Mouse (Mus musculus) left cerebral cortex, adult 8-10 months (tissue): ENCODE data around the gene Gm47283. TPM values are rescaled to one million over a fixed set of nuclear protein-coding genes. Genes with fewer than 3 reads are reported as not detected.
"Not testable (repeated sequence)": the region's sequence is repeated elsewhere in the genome, so short reads cannot be mapped to it uniquely, and the experiment has no call there.

Source experiments
- DNase-seq, 2 experiments: peaks; one replicate each; pipeline ENCODE4 v3.0.0; 2022; ENCODE audit warnings: low spot score in 2 of 2
- total RNA-seq, 4 experiments: library from RNA; stranded (reverse); gene quantifications; 2 replicates each; pipeline ENCODE4 v1.2.4; 2022

The Gm47283 gene
- not detected for total RNA-seq

DNA sequence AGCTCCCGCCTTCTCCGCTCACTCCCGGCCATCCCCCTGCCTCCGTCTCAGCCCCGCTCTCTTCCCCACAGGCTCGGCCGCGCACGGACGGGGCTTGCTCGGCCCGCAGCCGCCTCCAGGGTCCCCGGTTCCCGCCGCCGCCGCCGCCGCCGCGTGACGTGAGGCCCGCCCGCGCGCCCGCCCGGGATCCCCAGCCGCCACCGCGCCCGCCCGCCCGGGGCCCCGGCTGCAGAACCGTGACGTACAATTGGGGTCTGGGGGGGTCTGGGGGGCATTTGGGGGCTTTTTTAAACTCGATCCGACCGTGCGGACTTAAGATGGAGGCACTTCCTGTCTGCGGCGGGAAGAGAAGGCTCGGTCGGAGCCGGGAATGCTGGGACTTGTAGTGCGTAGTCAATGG, at the start of gene Gm47283:
Gene Gm47283 (plus strand): TSS at position 301 of the 400 bp plus-strand sequence.
- not testable (repeated sequence) for DNase-seq

DNA sequence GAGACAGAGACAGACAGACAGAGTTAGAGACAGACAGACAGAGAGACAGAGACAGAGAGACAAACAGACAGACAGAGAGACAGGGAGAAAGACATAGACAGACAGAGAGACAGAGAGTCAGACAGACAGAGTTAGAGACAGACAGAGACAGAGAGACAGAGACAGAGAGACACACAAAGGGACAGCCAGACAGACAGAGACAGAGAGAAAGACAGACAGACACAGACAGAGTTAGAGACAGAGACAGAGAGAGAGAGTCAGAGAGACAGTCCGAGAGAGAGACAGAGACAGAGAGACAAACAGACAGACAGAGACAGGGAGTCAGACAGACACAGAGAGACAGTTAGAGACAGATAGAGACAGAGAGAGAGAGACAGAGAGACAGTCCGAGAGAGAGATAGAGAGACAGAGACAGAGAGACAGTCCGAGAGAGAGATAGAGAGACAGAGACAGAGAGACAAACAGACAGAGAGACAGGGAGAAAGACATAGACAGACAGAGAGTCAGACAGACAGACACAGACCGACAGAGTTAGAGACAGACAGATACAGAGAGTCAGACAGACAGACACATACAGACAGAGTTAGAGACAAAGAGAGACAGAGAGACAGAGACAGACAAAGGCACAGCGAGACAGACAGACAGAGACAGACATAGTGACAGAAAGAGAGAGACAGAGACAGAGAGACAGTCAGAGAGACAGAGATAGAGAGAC, 49.2 kb upstream of the Gm47283 start:
- DNase-seq = not testable (repeated sequence)

DNA sequence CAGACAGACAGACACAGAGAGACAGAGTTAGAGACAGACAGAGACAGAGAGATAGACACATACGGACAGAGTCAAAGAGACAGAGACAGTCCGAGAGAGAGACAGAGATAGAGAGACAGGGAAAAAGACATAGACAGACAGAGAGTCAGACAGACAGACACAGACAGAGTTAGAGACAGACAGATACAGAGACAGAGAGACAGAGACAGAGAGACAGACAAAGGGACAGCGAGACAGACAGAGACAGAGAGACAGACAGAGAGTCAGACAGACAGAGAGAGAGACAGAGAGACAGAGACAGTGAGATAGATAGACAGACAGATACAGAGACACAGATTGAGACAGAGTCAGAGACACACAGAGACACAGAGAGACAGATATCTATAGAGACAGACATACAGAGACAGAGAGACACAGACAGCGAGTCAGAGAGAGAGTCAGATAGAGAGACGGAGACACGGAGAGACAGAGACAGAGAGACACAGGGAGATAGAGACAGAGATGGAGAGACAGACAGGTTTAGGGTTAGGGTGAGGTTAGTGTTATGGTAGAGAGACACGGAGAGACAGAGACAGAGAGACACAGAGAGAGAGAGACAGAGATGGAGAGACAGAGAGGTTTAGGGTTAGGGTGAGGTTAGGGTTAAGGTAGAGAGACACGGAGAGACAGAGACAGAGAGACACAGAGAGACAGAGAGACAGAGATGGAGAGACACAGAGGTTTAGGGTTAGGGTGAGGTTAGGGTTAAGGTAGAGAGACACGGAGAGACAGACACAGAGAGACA, 48.1 kb upstream of the Gm47283 start:
- not testable (repeated sequence) for DNase-seq

DNA sequence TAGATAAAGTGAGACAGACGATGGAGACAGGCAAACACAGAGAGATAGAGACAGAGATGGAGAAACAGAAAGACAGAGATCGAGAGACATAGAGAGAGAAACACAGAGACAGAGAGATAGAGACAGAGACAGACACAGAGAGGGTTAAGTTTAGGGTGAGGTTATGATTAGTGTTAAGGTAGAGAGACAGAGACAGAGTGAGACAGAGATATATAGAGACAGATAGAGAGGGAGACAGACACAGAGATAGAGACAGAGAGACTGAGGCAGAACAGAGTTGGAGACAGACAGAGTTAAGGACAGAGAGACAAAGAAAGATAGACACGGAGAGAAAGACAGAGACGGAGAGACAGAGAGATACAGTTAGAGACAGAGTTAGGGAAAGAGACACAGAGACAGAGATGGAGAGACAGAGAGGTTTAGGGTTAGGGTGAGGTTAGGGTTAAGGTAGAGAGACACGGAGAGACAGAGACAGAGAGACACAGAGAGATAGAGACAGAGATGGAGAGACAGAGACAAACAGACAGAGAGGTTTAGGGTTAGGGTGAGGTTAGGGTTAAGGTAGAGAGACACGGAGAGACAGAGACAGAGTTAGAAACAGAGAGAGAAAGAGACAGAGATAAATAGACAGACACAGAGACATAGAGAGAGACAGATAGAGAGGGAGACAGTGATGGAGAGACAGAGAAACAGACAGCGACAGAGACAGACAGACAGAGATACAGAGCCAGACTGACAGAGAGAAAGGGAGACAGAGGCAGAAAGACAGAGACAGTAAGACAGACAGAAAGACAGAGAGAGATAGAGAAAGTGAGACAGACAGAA, 46.7 kb upstream of the Gm47283 start:
- no peak for DNase-seq

DNA sequence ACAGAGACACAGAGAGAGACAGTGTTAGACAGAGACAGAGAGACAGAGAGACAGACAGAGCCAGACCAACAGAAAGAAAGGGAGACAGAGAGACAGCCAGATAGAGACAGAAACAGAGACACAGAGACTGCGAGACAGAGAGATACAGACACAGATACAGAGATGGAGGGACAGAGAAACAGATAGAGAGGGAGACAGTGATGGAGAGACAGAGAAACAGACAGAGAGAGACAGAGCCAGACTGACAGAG, 46.2 kb upstream of the Gm47283 start:
- DNase-seq = no peak

DNA sequence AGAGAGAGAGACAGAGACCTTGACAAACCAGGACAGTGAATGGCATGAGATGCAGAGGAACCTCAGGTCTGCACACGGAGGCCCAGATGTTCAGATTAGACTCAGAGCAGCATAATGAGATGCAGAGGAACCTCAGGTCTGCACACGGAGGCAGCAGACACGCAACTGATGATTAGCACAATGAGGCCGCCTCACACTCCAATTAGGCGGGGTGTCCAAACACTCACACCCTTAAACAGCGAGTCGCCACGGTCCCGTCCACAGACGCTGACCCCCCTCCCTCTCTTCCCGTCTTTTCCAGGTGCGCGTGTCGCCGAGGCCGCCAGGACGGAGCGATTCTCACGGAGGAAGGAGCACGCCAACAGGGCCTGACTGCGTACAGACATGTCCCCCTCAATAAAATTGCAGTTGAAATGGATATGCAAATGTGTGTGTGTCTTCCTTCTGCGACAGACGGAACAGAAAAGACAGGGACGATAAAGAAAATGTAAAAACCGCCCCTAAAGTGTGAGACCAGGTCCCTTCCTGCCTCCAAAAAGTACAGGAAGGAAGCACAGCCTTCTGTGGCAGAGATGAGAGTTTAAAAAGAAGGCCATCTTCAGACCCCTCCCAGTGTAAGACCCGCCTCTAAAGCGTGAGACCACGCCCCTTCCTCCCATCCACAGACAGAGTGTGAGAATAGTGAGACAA, 45.6 kb upstream of the Gm47283 start:
- DNase-seq = peak; percentile 28 to 61

DNA sequence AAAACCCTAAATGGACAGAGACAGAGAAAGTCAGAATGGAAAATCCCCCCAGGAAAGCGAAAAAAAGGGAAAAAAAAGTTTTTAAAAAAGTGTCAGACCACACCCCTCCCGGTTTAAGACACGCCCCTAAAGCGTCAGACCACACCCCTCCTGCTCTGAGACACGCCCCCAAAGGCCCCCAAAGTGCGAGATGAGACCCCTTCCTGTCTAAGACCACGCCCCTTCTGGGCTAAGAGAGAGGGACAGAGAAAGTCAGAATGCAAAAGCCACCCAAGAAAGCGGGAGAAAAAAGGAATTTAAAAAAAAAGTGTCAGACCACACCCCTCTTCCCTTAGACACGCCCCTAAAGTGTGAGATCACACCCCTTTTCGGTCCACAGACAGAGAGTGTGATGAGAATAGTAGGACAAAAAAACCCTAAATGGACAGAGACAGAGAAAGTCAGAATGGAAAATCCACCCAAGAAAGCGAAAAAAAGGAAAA, 45.0 kb upstream of the Gm47283 start:
- DNase-seq = peak in 1 of 2 experiments; percentile 54

DNA sequence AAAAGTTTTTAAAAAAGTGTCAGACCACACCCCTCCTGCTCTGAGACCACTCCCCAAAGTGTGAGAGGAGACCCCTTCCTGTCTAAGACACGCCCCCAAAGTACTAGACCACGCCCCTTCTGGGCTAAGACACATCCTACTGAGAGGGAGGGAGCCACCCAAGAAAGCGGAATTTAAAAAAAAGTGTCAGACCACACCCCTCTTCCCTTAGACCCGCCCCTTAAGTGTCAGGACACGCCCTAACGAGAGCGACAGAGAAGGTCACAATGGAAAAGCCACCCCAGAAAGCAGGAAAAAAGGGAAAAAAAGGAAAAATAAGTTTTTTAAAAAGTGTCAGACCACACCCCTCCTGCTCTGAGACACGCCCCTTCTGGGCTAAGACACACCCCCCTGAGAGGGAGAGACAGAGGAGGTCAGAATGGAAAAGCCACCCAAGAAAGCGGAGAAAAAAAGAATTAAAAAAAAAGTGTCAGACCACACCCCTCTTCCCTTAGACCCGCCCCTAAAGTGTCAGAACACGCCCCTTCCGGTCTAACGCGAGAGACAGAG, 44.5 kb upstream of the Gm47283 start:
- DNase-seq = peak in 1 of 2 experiments; percentile 47

DNA sequence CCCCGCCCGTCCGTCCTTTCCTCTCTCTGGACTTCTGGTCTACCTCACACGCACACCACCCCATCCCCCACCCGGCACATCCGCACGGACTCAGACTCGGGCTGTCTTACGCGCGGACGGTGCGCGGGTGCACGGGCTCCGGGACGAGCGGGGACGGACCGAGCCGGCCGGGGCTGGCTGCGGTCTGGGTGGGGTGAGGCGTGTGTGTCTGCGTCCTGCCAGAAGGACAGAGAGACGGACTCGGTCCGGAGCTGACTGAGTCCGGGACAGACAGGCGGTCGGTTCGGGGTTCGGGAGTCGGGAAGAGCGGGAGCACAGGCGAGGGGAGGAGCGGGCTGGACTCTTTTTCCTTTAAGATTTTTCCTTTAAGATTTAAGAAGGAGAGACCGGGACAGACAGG, 43.5 kb upstream of the Gm47283 start:
- DNase-seq = not testable (repeated sequence)

DNA sequence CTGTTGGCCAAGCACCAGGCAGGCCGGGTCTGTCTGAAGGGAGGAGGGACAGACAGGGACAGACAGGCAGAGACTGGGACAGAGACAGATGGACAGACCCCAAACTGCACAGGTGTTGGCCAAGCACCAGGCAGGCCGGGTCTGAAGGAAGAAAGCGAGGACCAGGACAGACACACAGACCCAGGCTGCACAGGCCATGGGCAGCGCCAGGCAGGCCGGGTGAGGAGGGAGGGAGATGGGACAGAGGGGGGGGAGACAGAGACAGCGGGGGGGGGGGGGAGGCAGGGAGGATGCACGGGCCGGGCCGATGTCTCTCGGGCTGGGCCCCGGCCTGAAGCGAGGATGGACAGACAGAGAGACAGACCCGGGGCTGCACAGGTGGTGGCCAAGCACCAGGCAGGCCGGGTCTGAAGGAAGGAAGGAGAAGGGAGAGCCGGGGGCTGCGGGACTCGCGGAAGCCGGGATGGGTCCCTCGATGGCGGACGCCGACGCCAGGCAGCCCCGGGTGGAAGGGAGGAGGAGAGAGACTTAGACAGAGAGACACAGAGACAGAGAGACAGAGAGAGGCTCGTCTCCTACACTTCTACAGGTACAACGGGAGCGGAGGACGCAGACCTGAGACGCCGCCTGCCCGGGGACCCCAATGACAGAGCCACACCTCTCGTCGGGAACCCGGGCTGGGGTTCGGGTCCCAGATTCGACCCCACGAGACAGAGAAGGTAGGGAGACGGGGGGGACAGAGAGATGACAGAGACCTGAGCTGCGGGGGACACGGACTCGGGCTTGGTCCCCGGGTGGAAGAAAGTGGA, 42.9 kb upstream of the Gm47283 start:
- DNase-seq = not testable (repeated sequence)

DNA sequence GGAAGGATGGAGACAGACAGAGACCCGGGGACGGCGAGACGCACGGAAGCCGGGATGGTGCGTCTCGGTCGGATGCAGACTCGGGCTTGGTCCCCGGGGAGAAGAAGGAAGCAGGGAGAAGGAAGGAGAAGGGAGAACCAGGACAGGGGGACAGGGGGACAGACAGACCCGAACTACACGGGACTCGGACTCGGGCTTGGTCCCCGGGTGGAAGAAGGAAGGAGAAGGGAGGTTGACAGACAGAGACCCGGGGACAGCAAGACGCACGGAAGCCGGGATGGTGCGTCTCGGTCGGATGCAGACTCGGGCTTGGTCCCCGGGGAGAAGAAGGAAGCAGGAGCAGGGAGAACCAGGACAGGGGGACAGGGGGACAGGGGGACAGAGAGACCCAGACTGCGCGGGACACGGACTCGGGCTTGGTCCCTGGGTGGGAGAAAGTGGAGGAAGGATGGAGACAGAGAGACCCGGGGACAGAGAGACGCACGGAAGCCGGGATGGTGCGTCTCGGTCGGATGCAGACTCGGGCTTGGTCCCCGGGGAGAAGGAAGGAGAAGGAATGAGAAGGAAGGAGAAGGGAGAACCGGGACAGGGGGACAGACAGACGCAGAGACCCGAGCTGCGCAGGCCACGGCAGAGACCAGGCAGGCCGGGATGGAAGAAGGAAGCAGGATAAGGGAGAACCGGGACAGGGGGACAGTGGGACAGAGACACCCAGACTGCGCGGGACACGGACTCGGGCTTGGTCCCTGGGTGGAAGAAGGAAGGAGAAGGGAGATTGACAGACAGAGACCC, 42.1 kb upstream of the Gm47283 start:
- not testable (repeated sequence) for DNase-seq

DNA sequence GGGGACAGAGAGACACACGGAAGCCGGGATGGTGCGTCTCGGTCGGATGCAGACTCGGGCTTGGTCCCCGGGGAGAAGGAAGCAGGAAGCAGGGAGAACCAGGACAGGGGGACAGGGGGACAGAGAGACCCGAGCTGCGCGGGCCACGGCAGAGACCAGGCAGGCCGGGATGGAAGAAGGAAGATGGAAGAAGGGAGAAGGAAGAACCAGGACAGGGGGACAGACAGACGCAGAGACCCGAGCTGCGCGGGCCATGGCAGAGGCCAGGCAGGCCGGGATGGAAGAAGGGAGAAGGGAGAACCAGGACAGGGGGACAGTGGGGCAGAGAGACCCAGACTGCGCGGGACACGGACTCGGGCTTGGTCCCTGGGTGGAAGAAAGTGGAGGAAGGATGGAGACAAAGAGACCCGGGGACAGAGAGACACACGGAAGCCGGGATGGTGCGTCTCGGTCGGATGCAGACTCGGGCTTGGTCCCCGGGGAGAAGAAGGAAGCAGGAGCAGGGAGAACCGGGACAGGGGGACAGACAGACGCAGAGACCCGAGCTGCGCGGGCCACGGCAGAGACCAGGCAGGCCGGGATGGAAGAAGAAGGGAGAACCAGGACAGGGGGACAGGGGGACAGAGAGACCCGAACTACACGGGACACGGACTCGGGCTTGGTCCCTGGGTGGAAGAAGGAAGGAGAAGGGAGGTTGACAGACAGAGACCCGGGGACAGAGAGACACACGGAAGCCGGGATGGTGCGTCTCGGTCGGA, 41.3 kb upstream of the Gm47283 start:
- not testable (repeated sequence) for DNase-seq

DNA sequence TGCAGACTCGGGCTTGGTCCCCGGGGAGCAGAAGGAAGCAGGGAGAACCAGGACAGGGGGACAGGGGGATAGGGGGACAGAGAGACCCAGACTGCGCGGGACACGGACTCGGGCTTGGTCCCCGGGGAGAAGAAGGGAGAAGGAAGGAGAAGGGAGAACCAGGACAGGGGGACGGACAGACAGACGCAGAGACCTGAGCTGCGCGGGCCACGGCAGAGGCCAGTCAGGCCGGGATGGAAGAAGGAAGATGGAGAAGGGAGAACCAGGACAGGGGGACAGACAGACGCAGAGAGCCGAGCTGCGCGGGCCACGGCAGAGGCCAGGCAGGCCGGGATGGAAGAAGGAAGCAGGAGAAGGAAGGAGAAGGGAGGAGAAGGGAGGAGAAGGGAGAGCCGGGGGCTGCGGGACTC, 40.7 kb upstream of the Gm47283 start:
- DNase-seq = no peak

DNA sequence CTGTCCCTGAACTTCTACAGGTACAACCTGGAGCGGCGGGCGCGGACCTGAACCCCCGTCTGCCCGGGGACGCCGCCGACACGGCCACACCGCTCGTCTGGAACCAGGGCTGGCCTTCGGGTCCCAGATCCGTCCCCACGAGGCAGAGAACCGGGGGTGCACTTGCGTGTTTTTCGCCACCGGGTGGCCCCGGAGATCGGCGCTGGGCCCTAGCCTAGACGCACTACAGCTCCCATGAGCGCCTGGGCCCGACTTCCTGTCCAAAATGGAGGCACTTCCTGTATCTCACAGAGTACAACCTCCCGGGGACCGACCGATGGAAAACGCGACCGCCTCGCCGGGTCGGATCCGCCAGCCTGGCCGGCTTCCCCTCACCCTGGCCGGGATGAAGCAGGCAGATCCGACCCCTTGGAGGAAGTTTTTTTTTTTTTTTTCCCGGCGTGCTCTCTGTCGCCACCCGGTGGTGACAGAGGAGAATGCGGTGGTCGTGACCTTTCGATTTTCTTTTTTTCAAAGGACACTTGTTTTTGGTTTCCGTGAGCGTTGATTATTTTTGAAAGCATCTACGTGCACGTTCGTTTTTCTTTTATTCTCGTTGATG, 40.1 kb upstream of the Gm47283 start:
- DNase-seq = peak; percentile 85 to 99

DNA sequence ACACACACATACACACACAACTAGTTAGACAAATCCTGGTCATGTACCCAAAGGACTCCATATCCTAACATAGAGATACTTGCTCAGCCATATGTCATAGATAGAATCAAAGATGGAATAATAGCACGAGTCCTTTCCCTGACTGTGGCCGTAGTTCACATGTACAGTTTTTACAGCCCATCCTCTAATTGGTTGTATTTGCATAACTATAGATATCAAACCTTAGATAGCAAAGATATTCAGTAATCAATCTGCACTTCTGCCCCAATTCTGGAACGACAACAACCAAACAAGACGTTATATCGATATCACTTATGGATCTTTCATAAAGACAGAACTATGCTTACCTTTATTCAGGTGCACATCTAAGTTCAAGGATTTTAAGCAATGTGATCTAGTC, 39.3 kb upstream of the Gm47283 start:
- not testable (repeated sequence) for DNase-seq

DNA sequence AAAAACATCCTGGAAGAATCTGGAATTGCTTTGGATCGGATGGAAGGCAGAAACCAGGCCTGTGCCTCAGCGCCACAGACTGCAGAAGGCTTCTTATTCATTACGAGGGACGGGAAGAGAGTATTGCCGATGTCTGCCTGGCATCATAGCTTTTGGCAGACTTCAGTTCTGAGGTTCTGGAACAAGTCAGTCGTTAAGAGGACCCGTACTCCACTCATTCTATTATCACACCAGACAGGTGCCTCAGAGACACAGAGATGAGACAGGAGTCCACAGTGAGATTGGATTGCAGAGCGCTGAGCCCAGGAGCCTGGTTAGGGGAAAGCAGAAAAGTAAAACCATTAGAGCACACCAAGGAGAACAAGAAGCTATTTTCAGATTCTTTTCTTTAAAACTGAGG, 29.8 kb upstream of the Gm47283 start, which contains the start of gene Gm21860:
Gene Gm21860 (minus strand): TSS at position 101 of the 400 bp plus-strand sequence.
- not testable (repeated sequence) for DNase-seq

DNA sequence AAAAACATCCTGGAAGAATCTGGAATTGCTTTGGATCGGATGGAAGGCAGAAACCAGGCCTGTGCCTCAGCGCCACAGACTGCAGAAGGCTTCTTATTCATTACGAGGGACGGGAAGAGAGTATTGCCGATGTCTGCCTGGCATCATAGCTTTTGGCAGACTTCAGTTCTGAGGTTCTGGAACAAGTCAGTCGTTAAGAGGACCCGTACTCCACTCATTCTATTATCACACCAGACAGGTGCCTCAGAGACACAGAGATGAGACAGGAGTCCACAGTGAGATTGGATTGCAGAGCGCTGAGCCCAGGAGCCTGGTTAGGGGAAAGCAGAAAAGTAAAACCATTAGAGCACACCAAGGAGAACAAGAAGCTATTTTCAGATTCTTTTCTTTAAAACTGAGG, 54.5 kb downstream of the Gm47283 start, which contains the start of gene Gm21748:
Gene Gm21748 (minus strand): TSS at position 101 of the 400 bp plus-strand sequence.
- DNase-seq = not testable (repeated sequence)
